Mouse (Mus musculus) bone marrow, adult 2 months (tissue): ENCODE measurements around the gene Crtac1. TPM values are rescaled to one million over a fixed set of nuclear protein-coding genes. Genes with fewer than 3 reads are reported as not detected.

Experiments used
- H3K27ac ChIP-seq: fragments of 200-500 bp; 2 replicates; pipeline ENCODE4 v1.5.1; 2012; ENCODE audit warnings: low read depth, mild to moderate bottlenecking, control low read depth, inconsistent platforms, low read length; ENCODE audit not compliant: control insufficient read depth, poor library complexity, insufficient read depth
- H3K4me1 ChIP-seq: fragments of 200-500 bp; 2 replicates; pipeline ENCODE4 v1.6.1; 2011; ENCODE audit warnings: low read length; ENCODE audit not compliant: control insufficient read depth, insufficient read depth
- H3K4me3 ChIP-seq: fragments of 200-500 bp; replicated peaks from 2 replicates; pipeline ENCODE3; 2011; ENCODE audit warnings: mild to moderate bottlenecking, low read depth, low read length, control low read depth; ENCODE audit not compliant: control insufficient read depth
- CTCF ChIP-seq: fragments of 200-500 bp; IDR thresholded peaks from 2 replicates; pipeline ENCODE4 v1.5.1; 2011; ENCODE audit warnings: low read length, control low read depth; ENCODE audit not compliant: control insufficient read depth, insufficient read depth
- POLR2A ChIP-seq: fragments of 200-500 bp; IDR thresholded peaks from 2 replicates; pipeline ENCODE4 v1.6.1; 2011; ENCODE audit warnings: low read depth, mild to moderate bottlenecking, control low read depth, low read length, borderline replicate concordance; ENCODE audit not compliant: control insufficient read depth
- WGBS: fragments of 180-500 bp; shearing (Covaris S2); methylation state at CpG from one replicate; pipeline ENCODE4 v1.1.7; 2018; 5-methylcytosine and 5-hydroxymethylcytosine counted together
- polyA plus RNA-seq: library from polyadenylated mRNA; stranded (reverse); fragments of >200 nt; gene quantifications from 2 replicates; pipeline ENCODE4 v1.2.4, GENCODE M21; 2011; ENCODE audit warnings: low replicate concordance; ENCODE audit not compliant: missing spikeins, insufficient read depth, insufficient read length

Crtac1 gene
- polyA plus RNA-seq, 1 experiment = 12.3 TPM

DNA sequence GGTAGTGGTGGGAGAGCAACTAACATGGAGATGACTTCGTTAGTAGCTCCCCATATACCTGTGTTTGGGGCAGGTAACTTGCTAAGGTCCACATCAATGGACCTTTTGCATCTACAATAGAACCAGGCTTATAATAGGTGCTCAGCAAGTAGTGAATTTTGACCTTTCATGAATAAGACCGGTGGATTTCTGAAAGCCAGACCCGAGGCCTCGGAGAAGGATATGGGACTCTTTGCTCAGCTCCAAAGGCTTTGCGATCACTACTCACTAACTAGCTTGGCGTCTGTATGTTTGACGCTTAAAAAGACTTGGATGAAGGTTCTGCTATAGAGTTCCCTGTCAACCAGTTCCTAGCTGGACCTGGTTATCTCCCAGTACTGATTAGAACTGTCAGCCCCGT lies 1.2 kb upstream of the Crtac1 start:
- 40% methylated on average over 8 of the region's 8 CpGs for WGBS
- no peaks in the 10 kb centered on the region for H3K4me1 ChIP-seq
- H3K27ac ChIP-seq = no peak overlapping the region
- no peak overlapping the region for H3K4me3 ChIP-seq
- TF ChIP-seq CTCF = no peak
- TF ChIP-seq POLR2A = no peak

DNA sequence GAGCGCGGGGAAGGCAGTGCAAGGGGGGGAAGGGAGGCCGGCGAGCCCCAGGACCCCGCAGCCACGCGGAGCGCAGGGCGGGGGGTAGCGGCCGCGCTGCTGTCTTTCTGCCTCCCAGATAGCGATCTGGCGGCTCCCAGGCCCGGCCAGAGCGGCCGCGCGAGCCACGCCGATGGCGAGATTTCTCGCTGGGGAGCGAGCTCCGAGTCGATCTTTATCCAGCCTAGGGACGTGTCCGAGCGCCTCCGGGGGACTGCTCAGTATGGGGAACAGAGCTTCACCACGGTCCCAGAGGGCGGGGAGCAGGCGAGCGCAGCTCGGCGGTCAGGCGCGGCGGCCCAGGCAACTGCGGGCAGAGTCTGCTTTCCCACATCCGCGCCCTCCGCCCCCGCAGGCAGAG lies 608 bp upstream of the Crtac1 start:
- no peak overlapping the region for H3K27ac ChIP-seq
- TF ChIP-seq POLR2A = no peak
- TF ChIP-seq CTCF = no peak
- H3K4me1 ChIP-seq = no peaks in the 10 kb centered on the region
- 2% methylated on average over 39 of the region's 44 CpGs for WGBS
- H3K4me3 ChIP-seq = no peak overlapping the region

DNA sequence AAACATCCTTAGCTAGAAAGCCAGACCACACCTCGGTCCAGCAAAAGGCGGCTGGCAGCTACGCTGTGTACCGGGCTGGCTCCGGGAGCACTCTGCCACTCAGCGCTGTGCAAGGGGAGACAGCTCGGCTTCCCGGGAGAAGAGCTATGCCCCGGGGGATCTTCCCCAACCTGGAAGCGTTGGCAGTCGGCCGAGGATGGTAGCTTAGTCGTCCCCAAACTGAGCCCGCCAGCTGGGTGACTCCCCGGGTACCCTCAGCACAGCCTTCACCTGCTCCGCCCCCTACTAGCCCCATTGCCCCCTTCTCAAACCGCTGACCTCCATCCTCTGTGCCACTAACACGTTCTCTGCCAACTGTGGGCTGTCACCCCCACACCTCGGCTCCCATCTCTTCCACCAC lies 602 bp downstream of the Crtac1 start:
- TF ChIP-seq CTCF = no peak
- no peak for TF ChIP-seq POLR2A
- Histone ChIP-seq H3K27ac (no peak overlapping the region; the same call in 1 of the 2 replicates), H3K4me1 (no peaks in the 10 kb centered on the region), H3K4me3 (no peak overlapping the region)
- 8% methylated on average over 19 of the region's 19 CpGs for WGBS

DNA sequence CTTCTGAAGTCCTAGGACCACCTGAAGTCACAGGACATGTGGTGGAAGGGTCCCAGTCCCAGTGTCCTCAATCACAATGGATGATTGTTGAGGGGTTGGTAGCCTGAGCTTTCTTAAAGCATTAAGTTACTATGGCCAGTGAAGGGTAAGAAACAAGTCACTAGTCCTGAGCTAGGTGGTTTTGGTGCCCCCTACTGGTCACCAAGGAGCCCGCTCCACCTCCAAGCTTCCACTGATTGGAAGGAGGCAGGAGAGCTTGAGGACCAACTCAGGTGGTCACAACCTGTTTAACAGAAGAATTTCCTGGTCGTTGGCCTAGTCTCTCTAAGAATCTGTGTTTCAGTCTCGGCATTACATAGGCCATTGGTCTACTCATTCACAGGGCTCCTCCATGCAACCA lies 2.2 kb downstream of the Crtac1 start:
- Histone ChIP-seq H3K27ac (no peak overlapping the region), H3K4me3 (no peak overlapping the region), H3K4me1 (no peaks in the 10 kb centered on the region)
- 14% methylated on average over 3 of the region's 3 CpGs for WGBS
- TF ChIP-seq POLR2A (no peak), CTCF (peak; percentile 47; the same call in 1 of the 2 replicates)

DNA sequence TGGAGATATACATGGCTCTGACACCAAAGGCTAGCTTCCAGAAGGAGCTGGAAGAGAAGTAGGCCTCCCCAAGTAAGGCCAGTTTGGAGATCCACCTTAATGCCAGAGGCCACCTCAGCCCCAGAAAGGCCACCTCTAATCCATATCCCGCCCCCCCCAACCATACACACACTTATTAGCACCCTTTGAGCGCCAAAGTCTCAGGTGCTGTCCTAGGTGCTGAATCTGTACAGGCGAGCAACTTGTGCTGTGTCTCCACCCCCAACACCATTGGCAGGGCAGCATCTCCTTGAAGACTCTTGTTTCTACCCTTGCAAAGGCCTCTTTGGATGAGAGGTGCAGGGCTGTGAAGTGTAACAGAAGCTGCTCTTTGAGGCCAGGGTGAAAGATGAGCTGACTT lies 6.4 kb downstream of the Crtac1 start:
- no peaks in the 10 kb centered on the region for H3K4me1 ChIP-seq
- WGBS = 7% methylated on average over 3 of the region's 3 CpGs
- H3K4me3 ChIP-seq = no peak overlapping the region
- TF ChIP-seq CTCF (no peak), POLR2A (no peak)
- H3K27ac ChIP-seq = no peak overlapping the region

DNA sequence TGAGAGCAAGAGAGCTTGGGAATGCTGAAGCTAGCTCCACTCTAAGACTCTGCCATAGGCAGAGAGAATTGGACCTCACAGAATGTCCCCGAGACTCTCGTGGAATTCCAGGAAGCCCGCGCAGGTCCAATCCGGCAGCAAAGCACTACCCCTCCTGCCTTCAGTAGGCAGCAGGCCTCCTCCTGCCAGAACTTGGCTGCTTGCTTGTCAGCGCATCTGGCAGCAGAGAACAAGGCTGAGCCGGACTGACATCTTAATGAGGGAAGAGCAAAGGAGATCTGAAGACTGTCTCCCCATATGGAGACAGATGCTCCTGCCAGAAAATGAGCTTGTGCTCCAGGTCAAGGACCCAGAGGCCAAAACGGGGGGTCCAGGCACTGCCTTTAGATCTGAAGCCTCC lies 16.5 kb downstream of the Crtac1 start:
- H3K4me3 ChIP-seq = no peak overlapping the region
- no peak overlapping the region for H3K27ac ChIP-seq
- H3K4me1 ChIP-seq = no peaks in the 10 kb centered on the region
- TF ChIP-seq CTCF (no peak), POLR2A (no peak)
- WGBS = 78% methylated on average over 8 of the region's 8 CpGs

DNA sequence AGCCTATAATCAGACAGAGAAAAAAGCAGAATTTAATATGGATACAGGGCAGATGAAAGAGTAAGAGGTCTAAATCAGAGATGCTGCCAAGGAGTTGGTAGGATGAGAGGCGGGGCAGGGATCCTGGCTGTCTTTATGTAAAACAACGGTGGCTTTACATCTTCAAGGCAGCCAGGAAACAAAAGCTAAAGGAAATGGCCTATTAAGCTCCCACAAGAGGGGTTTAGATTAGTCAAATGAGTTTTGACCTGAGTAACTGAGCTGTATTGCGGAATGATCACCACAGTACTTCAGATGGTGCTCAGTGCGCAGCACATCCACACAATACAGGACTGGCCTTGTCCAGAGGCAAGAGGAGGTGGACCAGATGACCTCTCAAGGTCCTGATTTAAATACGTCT lies 21.7 kb downstream of the Crtac1 start:
- WGBS = 34% methylated on average over 5 of the region's 5 CpGs
- H3K4me3 ChIP-seq = no peak overlapping the region
- no peaks in the 10 kb centered on the region for H3K4me1 ChIP-seq
- TF ChIP-seq CTCF = no peak
- TF ChIP-seq POLR2A = no peak
- no peak overlapping the region for H3K27ac ChIP-seq

DNA sequence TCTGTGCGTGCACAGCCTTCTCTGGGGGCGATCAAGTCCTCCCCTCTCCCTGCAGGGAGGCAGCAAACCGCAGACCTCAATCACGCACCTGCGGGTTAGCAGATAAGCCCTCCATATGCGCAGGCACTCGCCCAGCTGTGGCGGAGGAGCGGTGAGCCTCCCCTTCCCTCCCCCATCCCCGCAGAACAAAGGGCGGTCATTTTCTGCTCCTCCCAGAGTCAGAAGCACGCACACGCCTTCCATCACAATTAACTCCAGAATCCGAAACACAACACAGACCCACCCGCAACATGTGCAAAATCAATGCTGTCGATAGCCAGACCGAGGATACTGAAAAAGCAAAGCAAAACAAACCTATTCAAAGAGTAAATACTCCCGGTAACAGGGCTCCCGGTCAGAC lies 22.4 kb downstream of the Crtac1 start:
- no peak overlapping the region for H3K4me3 ChIP-seq
- H3K27ac ChIP-seq = no peak overlapping the region
- 4% methylated on average over 19 of the region's 19 CpGs for WGBS
- no peak for TF ChIP-seq CTCF
- TF ChIP-seq POLR2A = no peak
- no peaks in the 10 kb centered on the region for H3K4me1 ChIP-seq

DNA sequence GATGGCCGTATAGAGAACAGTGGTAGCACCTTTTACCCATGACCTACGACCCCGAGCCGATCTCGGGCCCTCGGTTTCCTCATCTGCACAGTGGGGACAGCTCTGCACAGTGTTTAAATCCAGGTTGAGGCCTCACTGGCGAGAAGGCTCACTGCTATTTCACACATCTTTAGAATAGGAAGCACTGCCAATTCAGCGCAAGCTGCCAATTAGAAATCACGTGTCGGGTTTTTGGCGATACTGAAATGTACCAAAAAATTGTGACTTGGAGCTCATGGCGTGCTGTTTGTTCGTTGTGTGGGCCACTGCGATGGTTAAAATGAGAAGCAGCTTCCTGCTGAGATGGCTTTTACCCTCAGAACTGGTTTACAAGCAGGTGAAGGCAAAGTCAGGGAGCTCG lies 27.2 kb downstream of the Crtac1 start:
- TF ChIP-seq POLR2A (no peak), CTCF (no peak)
- WGBS = 84% methylated on average over 15 of the region's 15 CpGs
- H3K27ac ChIP-seq = no peak overlapping the region
- H3K4me1 ChIP-seq = no peaks in the 10 kb centered on the region
- no peak overlapping the region for H3K4me3 ChIP-seq
